Mouse (Mus musculus) neural tube, embryonic 14.5 days (tissue): ENCODE data around the gene Tcaf2. TPM values are rescaled to one million over a fixed set of nuclear protein-coding genes. Genes with fewer than 3 reads are reported as not detected.

Source experiments
- ATAC-seq: fragments of 200-750 bp; cut with Nextera tagmentation; 2 replicates; pipeline ENCODE4 v1.8.0; 2017; ENCODE audit warnings: low read depth, mild to moderate bottlenecking, moderate TSS enrichment, moderate library complexity
- H3K27ac ChIP-seq: fragments of 300-500 bp; sonication (generic); 2 replicates; pipeline ENCODE4 v1.5.1; 2014; ENCODE audit warnings: low read depth, mild to moderate bottlenecking, control low read depth, low read length, moderate library complexity, mixed read lengths
- H3K27me3 ChIP-seq: fragments of 300-500 bp; sonication (generic); 2 replicates; pipeline ENCODE4 v1.6.1; 2014; ENCODE audit warnings: low read length; ENCODE audit not compliant: control insufficient read depth, insufficient read depth
- H3K36me3 ChIP-seq: fragments of 300-500 bp; sonication (generic); 2 replicates; pipeline ENCODE4 v1.6.1; 2014; ENCODE audit warnings: low read length, mixed read lengths; ENCODE audit not compliant: control insufficient read depth, insufficient read depth
- H3K4me1 ChIP-seq: fragments of 300-500 bp; sonication (generic); 2 replicates; pipeline ENCODE4 v1.6.1; 2014; ENCODE audit warnings: low read length; ENCODE audit not compliant: control insufficient read depth, insufficient read depth
- H3K4me2 ChIP-seq: fragments of 300-500 bp; sonication (generic); 2 replicates; pipeline ENCODE4 v1.6.1; 2014; ENCODE audit warnings: mild to moderate bottlenecking, low read depth, low read length, control low read depth
- H3K4me3 ChIP-seq: fragments of 300-500 bp; sonication (generic); 2 replicates; pipeline ENCODE4 v1.5.1; 2014; ENCODE audit warnings: low read depth, low read length, control low read depth, mixed read lengths
- H3K9ac ChIP-seq: fragments of 300-500 bp; sonication (generic); replicated peaks from 2 replicates; pipeline ENCODE4 v1.6.1; 2014; ENCODE audit warnings: low read depth, mild to moderate bottlenecking, control low read depth, low read length, mixed read lengths
- H3K9me3 ChIP-seq: fragments of 300-500 bp; sonication (generic); 2 replicates; pipeline ENCODE4 v1.6.1; 2016; ENCODE audit warnings: low read length; ENCODE audit not compliant: control insufficient read depth
- WGBS: fragments of 180-500 bp; shearing (Covaris S2); extraction: QIAGEN DNeasy Blood & Tissue Kit; methylation state at CpG from one replicate; pipeline ENCODE4 v1.1.7; 2014; 5-methylcytosine and 5-hydroxymethylcytosine counted together
- polyA plus RNA-seq: library from polyadenylated mRNA; unstranded; fragments of >200 nt; fragmentation: Nextera tagmentation; extraction: Ambion mirVana; gene quantifications from 2 replicates; pipeline ENCODE4 v1.2.1, GENCODE M21; 2014

The Tcaf2 gene
- polyA plus RNA-seq, 1 experiment from 2014 or later, result 0.78 TPM

DNA sequence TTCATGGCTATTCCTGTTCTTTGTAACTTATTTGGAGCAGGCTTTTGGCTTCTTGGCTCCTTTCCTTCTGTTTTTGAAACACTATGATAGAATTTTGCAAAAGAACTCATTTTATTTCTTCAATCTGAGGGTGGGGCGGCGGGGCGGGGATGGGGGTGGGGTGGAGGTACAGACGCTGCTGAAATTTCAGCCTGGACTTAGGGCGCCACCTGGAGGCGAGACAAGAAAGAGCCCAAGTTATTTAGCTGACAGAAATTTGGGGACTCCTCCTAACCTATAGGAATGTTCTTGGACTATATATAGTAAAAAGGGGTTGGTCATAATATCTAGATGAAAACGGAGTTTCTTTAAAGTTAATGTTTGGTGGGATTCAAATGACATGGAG lies 61.6 kb downstream of the Tcaf2 start:
- Histone ChIP-seq H3K27me3 (no peaks in the 10 kb centered on the region), H3K4me1 (no peaks in the 10 kb centered on the region), H3K27ac (no peak overlapping the region), H3K4me3 (no peak overlapping the region), H3K9me3 (no peaks in the 10 kb centered on the region), H3K4me2 (no peak overlapping the region), H3K9ac (no peak overlapping the region), H3K36me3 (no peaks in the 10 kb centered on the region)
- 1% methylated on average over 7 of the region's 7 CpGs for WGBS
- 0 out of 2 replicates have a peak, but pooled peaks have one; percentile 60 for ATAC-seq

DNA sequence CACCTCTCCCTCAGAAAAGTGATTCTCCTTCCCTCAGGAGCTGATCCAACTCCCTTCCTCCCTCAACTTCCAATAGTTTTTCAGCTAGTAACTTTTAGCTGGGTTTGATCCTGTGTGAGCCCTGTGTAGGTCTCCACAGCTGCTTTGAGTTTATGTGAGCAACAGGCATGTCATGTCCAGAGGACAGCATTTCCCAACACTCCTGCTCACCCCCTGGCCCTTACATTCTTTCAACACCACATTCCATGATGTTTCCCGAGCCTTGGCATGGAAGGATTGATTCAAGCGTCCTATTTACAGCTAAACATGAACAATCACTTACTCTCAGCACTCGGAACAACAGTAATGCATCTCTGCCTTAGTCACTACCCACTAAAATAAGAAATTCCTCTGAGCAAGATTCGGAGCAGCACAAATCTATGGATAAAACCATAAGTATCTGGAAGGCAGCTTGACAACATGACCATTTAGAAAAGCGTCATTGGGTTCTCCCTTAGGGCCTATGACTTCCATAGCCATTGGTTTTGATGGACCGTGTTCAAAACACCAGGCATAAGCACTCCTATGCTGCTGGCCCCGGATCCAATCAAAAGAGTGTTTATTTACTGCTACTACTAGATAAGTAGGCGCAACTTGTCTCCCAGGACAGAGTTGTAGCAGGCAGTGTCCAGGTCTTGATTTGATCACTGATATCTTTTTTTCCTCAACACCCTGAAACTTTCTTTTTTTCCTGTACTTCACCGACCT lies 62.1 kb downstream of the Tcaf2 start:
- Histone ChIP-seq H3K4me2 (no peak overlapping the region), H3K9me3 (no peaks in the 10 kb centered on the region), H3K27ac (no peak overlapping the region), H3K36me3 (no peaks in the 10 kb centered on the region), H3K4me3 (no peak overlapping the region), H3K27me3 (no peaks in the 10 kb centered on the region), H3K4me1 (no peaks in the 10 kb centered on the region), H3K9ac (no peak overlapping the region)
- WGBS, result 71% methylated on average over 9 of the region's 9 CpGs
- ATAC-seq, result no peak

DNA sequence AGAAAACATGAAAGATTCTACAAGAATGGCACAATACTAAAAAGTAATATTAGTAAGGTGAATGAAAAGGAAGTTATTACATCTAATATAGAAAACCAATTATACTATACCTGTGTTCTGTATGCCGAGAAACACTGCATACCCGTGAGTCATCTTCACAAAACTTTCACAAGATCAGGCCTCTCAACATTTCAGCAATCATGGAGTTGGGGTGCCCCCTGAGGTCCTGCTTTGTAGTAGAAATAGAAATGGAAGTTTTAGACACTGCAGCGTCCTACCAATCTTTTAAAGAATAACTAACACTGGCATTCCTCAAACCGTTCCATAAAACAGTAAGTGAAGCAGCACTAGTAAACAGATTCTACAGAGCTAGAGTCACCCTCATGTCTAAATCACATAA lies 66.4 kb downstream of the Tcaf2 start:
- H3K27me3 ChIP-seq, result no peaks in the 10 kb centered on the region
- no peaks in the 10 kb centered on the region for H3K9me3 ChIP-seq
- no peaks in the 10 kb centered on the region for H3K36me3 ChIP-seq
- no peak for ATAC-seq
- 83% methylated on average over 4 of the region's 4 CpGs for WGBS
- H3K4me2 ChIP-seq, result no peak overlapping the region
- H3K4me1 ChIP-seq, result no peaks in the 10 kb centered on the region
- no peak overlapping the region for H3K9ac ChIP-seq
- H3K4me3 ChIP-seq, result no peak overlapping the region
- H3K27ac ChIP-seq, result no peak overlapping the region

DNA sequence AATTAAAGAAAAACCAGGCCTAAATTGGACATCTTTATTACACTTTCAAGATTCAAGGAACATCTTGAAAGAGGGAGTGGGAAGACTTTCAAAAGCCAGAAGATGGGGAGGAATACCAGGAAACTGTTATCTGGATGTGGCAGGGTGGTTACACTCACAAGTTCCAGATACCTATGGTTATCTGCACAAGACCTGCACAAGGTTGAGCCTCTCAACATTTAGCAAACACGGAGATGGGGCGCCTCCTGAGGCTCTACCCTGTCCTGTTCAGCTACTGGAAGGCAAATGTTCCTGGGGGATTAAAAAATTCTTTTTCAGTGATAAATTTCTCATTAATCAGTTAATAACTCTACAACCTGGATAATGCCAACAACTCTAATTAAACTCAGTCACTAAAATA lies 67.6 kb downstream of the Tcaf2 start:
- no peaks in the 10 kb centered on the region for H3K9me3 ChIP-seq
- no peaks in the 10 kb centered on the region for H3K27me3 ChIP-seq
- 93% methylated on average over 2 of the region's 2 CpGs for WGBS
- H3K9ac ChIP-seq, result no peak overlapping the region
- no peak overlapping the region for H3K27ac ChIP-seq
- no peak for ATAC-seq
- no peaks in the 10 kb centered on the region for H3K4me1 ChIP-seq
- no peak overlapping the region for H3K4me3 ChIP-seq
- H3K36me3 ChIP-seq, result no peaks in the 10 kb centered on the region
- no peak overlapping the region for H3K4me2 ChIP-seq

Other genes with a start within 250 kb of the Tcaf2 start
- gene Tas2r143, start 245.0 kb downstream of the Tcaf2 start, polyA plus RNA-seq, result not detected in 2 replicates
- not detected in 2 replicates for gene Tas2r135, start 239.8 kb downstream of the Tcaf2 start, polyA plus RNA-seq
- not detected in 2 replicates for gene Tas2r126, start 210.7 kb downstream of the Tcaf2 start, polyA plus RNA-seq
- gene Olfr458, start 180.1 kb downstream of the Tcaf2 start, polyA plus RNA-seq, result not detected in 2 replicates
- 0.06 and 0.07 TPM in 2 replicates for gene Olfr457, start 168.9 kb downstream of the Tcaf2 start, polyA plus RNA-seq
- not detected in 2 replicates for gene Olfr456, start 158.0 kb downstream of the Tcaf2 start, polyA plus RNA-seq
- gene Olfr455, start 97.7 kb downstream of the Tcaf2 start, polyA plus RNA-seq, result not detected in 2 replicates
- gene Tcaf3, start 47.6 kb downstream of the Tcaf2 start, polyA plus RNA-seq, result not detected in 2 replicates
- gene Tcaf1, start 64.8 kb upstream of the Tcaf2 start, polyA plus RNA-seq, result 224 and 238 TPM in 2 replicates
- gene Olfr453, start 94.1 kb upstream of the Tcaf2 start, polyA plus RNA-seq, result not detected in 2 replicates
- gene Olfr38, start 111.2 kb upstream of the Tcaf2 start, polyA plus RNA-seq, result not detected in 2 replicates
- not detected in 2 replicates for gene Olfr452, start 139.8 kb upstream of the Tcaf2 start, polyA plus RNA-seq
- not detected in 2 replicates for gene Olfr450, start 166.7 kb upstream of the Tcaf2 start, polyA plus RNA-seq
- gene Olfr449, start 189.1 kb upstream of the Tcaf2 start, polyA plus RNA-seq, result not detected in 2 replicates
- gene Olfr448, start 245.2 kb upstream of the Tcaf2 start, polyA plus RNA-seq, result not detected in 2 replicates